In the genomic region with DNA sequence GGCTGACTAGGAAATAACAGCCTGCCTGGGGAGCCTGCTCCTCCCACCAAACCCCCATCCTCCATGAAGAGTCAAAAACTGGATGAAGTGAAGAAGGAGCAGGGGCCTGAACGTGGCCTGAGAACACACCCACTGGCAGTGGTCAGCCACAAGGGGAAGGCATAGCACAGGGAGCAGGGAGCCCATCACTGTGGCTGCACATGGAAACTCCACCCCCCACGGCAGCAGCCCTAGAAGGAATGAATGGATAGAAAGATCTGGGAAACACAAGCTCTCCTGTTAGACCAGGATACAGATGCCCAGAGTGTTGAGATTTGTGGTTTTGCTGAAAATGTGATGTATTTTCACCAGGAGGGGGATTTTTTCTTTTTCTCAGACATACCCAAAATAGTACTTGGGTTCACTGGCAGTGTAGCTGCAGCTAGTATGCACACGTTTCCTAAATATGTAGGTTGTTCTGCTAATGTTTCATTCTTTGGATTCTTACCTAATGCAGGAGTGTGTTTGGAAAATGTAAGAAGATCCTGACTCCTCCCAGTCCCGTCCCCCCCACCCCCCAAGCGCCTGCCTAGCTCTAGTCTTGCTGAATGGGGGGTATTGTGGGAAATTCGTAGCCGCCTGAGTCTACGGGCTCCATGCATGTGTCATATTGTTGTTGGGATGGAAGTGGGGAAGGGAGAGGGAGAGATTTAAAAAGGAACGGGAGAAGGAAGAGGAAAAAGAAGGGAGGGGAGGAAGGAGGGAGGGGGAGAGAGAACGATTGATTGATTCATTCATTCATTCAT, we compare ENCODE assay signal across 9 mouse cellular contexts. TPM values are rescaled to one million over a fixed set of nuclear protein-coding genes. Genes with fewer than 3 reads are reported as not detected.
DNase-seq lines count a peak whose midpoint lies in the region; ATAC-seq and TF ChIP-seq lines count a peak whose summit lies in the region.
"Had no signal": no experiment of that assay in that cellular context is flagged by ENCODE, and none has a peak within 500 bp of the region (broad histone marks: within the 10 kb centered on the region; RNA-seq: fewer than 3 reads in every experiment).

No protein-coding gene starts in this region.

- no peak overlapping the region for H3K9ac ChIP-seq in heart, postnatal 0 days (replicated peaks; ENCODE audit: low read depth, low read length)
- no peak overlapping the region for H3K9ac ChIP-seq in forebrain, embryonic 16.5 days (replicated peaks; ENCODE audit: low read depth, low read length)
- H3K9ac ChIP-seq in midbrain, embryonic 13.5 days (replicated peaks): no peak overlapping the region
- H3K9ac ChIP-seq: liver, embryonic 13.5 days had no signal

- H3K4me2 ChIP-seq in heart, postnatal 0 days (ENCODE audit: low read depth, low read length): no peak overlapping the region
- no peak overlapping the region for H3K4me2 ChIP-seq in forebrain, embryonic 16.5 days (ENCODE audit: low read length)
- no peak overlapping the region for H3K4me2 ChIP-seq in midbrain, embryonic 13.5 days (replicated peaks)
- H3K4me2 ChIP-seq: liver, embryonic 13.5 days had no signal

- no peaks in the 10 kb centered on the region for H3K9me3 ChIP-seq in heart, postnatal 0 days (replicated peaks; ENCODE audit: control insufficient read depth, low read length)
- no peaks in the 10 kb centered on the region for H3K9me3 ChIP-seq in forebrain, embryonic 16.5 days (ENCODE audit: control insufficient read depth, low read length)
- no peaks in the 10 kb centered on the region for H3K9me3 ChIP-seq in midbrain, embryonic 13.5 days
- H3K9me3 ChIP-seq: liver, embryonic 13.5 days had no signal

- no peak for TF ChIP-seq EP300 in heart, postnatal 0 days (IDR thresholded peaks at IDR 0.05; ENCODE audit: low read depth)

- intact Hi-C loops in heart, postnatal 36 days (cut with DNase I): no loop called here

- H3K4me1 ChIP-seq in heart, postnatal 0 days (ENCODE audit: control insufficient read depth, insufficient read depth): peaks cover 3% of the 10 kb centered on the region
- peaks cover 15% of the 10 kb centered on the region for H3K4me1 ChIP-seq in forebrain, embryonic 16.5 days (replicated peaks; ENCODE audit: control insufficient read depth, insufficient read depth, low read length)
- peaks cover 21% of the 10 kb centered on the region for H3K4me1 ChIP-seq in midbrain, embryonic 13.5 days (replicated peaks)
- H3K4me1 ChIP-seq: liver, embryonic 13.5 days had no signal

- DNase-seq in heart, postnatal 0 days (ENCODE audit: low spot score): no peak
- DNase-seq in heart, postnatal 36 days: no peak
- DNase-seq in Muller cell, postnatal 12 days (ENCODE audit: inconsistent ontology term): peak; percentile 28
- no peak for DNase-seq in adrenal gland, postnatal 4 days (ENCODE audit: low spot score in 2 of 2)
- no peak for DNase-seq in heart, adult 9 months (ENCODE audit: low spot score in 2 of 2)
- DNase-seq: liver, embryonic 13.5 days had no signal

- TF ChIP-seq CTCF in heart, postnatal 0 days (IDR thresholded peaks at IDR 0.05; ENCODE audit: low read depth): 0 out of 2 replicates have a peak, but pooled peaks have one; percentile 14

- H3K27me3 ChIP-seq in heart, postnatal 0 days (ENCODE audit: control insufficient read depth, insufficient read depth, low read length): no peaks in the 10 kb centered on the region
- H3K27me3 ChIP-seq in forebrain, embryonic 16.5 days (replicated peaks; ENCODE audit: control insufficient read depth, insufficient read depth, low read length): no peaks in the 10 kb centered on the region
- no peaks in the 10 kb centered on the region for H3K27me3 ChIP-seq in midbrain, embryonic 13.5 days

- H3K36me3 ChIP-seq in heart, postnatal 0 days (replicated peaks; ENCODE audit: control insufficient read depth, insufficient read depth, low read length): no peaks in the 10 kb centered on the region
- no peaks in the 10 kb centered on the region for H3K36me3 ChIP-seq in forebrain, embryonic 16.5 days (ENCODE audit: control insufficient read depth, insufficient read depth)
- no peaks in the 10 kb centered on the region for H3K36me3 ChIP-seq in midbrain, embryonic 13.5 days
- H3K36me3 ChIP-seq: liver, embryonic 13.5 days had no signal

- H3K4me3 ChIP-seq in heart, postnatal 0 days (ENCODE audit: low read depth, low read length): no peak overlapping the region
- no peak overlapping the region for H3K4me3 ChIP-seq in forebrain, embryonic 16.5 days (replicated peaks; ENCODE audit: low read length)
- no peak overlapping the region for H3K4me3 ChIP-seq in midbrain, embryonic 13.5 days (replicated peaks)
- H3K4me3 ChIP-seq: liver, embryonic 13.5 days had no signal

- ATAC-seq in heart, postnatal 0 days (ENCODE audit: insufficient read depth, low read depth): no peak
- ATAC-seq in forebrain, embryonic 16.5 days: peak; percentile 31; the same call in 1 of the 2 replicates
- ATAC-seq in midbrain, embryonic 13.5 days: 0 out of 2 replicates have a peak, but pooled peaks have one; percentile 45
- no peak for ATAC-seq in megakaryocyte progenitor cell, adult 5-6 weeks (replicated peaks; ENCODE audit: poor library complexity)

- no peak overlapping the region for H3K27ac ChIP-seq in heart, postnatal 0 days (ENCODE audit: low read depth)
- peak overlapping the region; percentile 48 for H3K27ac ChIP-seq in forebrain, embryonic 16.5 days (ENCODE audit: low read length)
- H3K27ac ChIP-seq in midbrain, embryonic 13.5 days: 0 out of 2 replicates have a peak overlapping the region, but pooled peaks have one; percentile 70
- H3K27ac ChIP-seq: liver, embryonic 13.5 days had no signal

- WGBS in heart, postnatal 0 days: 66% methylated on average over 10 of the region's 10 CpGs
- WGBS in forebrain, embryonic 16.5 days: 55% methylated on average over 10 of the region's 10 CpGs
- WGBS in midbrain, embryonic 13.5 days: 68% methylated on average over 10 of the region's 10 CpGs

RNA-seq across cellular contexts. Expression of gene Chst15, which starts 56.8 kb away (rescaled TPM):
- total RNA-seq in heart, postnatal 0 days (2014; rRNA removed; ENCODE audit: low replicate concordance): 5.8 and 10.5 TPM in 2 replicates
- polyA plus RNA-seq in heart, postnatal 0 days (2015; fragmentation: Nextera tagmentation; extraction: Ambion mirVana): 3.8 and 4.3 TPM in 2 replicates
- 1 to 10 TPM; 8.3 to 9.2 TPM for total RNA-seq in heart, postnatal 36 days (2021)
- polyA plus RNA-seq in forebrain, embryonic 16.5 days (2015; fragmentation: Nextera tagmentation; extraction: Ambion mirVana): 22.8 and 23.7 TPM in 2 replicates
- polyA plus RNA-seq in midbrain, embryonic 13.5 days (2015; fragmentation: Nextera tagmentation; extraction: Ambion mirVana): 17.9 and 18.6 TPM in 2 replicates
- total RNA-seq in adrenal gland, postnatal 4 days (2021): 10 to 100 TPM; 47.3 to 48.6 TPM
- total RNA-seq in megakaryocyte progenitor cell, adult 5-6 weeks (2015): 8.6 and 11.5 TPM in 2 replicates
- total RNA-seq in megakaryocyte progenitor cell, adult 5-6 weeks (2017): 7.3 and 8.2 TPM in 2 replicates

Comparison
In these comparisons a context has a peak if more than half of its experiments do, and no peak if none do; other contexts are left out.
1. ATAC-seq: peak in forebrain, embryonic 16.5 days (single experiment) and midbrain, embryonic 13.5 days (single experiment); none in heart, postnatal 0 days (single experiment) and megakaryocyte progenitor cell, adult 5-6 weeks (single experiment).